Mouse (Mus musculus) cortical plate, adult 2 months (tissue): Measurements from ENCODE around the gene Nedd8.

Experiments used
- CTCF ChIP-seq: fragments of 200-500 bp; IDR thresholded peaks from 2 replicates; pipeline ENCODE4 v1.5.1; 2011; ENCODE audit warnings: mild to moderate bottlenecking, control low read depth, low read length; ENCODE audit not compliant: insufficient read depth; ENCODE audit errors: extremely low read depth
- POLR2A ChIP-seq: fragments of 200-500 bp; IDR thresholded peaks from 2 replicates; pipeline ENCODE4 v1.6.1; 2011; ENCODE audit warnings: mild to moderate bottlenecking, low read length, control low read depth; ENCODE audit not compliant: insufficient read depth; ENCODE audit errors: extremely low read depth

DNA sequence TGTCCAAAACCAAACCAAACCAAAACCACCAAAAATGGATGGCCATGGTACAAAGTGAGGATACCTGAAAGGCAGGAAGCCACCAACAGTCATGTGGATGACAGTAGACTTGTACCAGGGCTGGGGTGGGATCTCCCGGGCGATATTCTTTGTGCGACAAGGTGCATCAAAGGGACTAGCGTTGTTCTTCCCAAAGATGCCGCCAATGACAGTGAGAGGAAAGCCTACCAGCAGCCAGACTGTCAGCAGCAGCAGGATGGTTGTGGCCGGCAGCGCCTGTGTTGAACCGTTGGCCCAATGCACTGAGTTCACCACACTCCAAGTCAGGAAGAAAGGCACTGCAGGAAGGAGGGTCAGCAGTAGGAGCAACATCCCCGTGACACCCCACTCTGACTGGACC lies 34.1 kb downstream of the Nedd8 start, which contains the start of gene Gm49378:
- TF ChIP-seq POLR2A, result no peak
- TF ChIP-seq CTCF, result no peak
